Mouse (Mus musculus) liver, embryonic 14 days (tissue): ENCODE measurements around the gene Ube2j1. TPM values are rescaled to one million over a fixed set of nuclear protein-coding genes. Genes with fewer than 3 reads are reported as not detected.

Source experiments
- polyA plus RNA-seq: library from polyadenylated mRNA; depleted of rRNA; stranded (reverse); fragments of >200 nt; gene quantifications from 2 replicates; pipeline ENCODE4 v1.2.3, GENCODE M21; 2012; rRNA removed

Gene Ube2j1
- 13.3 and 15.6 TPM in 2 replicates for polyA plus RNA-seq

DNA sequence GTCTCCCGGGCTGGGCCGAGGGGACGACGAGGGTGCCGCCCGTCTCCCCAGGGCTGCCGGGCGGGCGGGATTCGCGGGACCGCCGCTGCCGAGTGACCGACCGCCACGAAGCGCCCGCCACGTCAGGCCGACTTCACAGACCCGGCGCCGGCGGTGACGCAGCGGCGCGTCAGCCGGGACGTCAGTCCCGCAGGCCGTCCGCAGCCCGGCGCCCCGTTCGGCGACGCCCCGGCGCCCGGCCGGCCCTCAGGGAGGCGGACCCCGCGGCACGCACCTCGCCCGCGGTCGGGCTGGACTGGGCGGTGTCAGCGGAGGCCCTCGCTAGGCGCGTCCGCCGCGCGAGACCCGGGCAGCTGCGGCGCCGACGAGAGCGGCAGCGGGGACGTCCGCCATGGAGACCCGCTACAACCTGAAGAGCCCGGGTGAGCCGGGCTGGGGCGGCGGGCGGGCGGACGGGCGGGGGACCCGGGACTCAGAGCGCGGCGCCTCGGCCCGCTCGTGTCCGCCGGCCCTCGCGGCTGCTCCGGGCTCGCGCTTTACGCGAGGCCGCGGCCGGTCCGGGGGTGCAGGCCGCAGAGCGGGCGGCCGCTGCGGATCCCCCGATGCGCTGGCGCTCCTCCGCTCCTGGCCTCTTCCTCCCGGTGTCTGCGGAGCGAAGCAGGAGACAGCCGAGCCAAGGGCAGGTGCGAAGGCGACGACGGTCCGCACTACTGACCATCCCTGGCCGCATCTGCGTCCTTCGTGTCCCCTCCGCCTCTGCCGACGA, at the start of gene Ube2j1:
Ube2j1 (plus strand) TSS at position 222 of the 766 bp plus-strand sequence.

GRCm38 (mm10) chr4:32982716-32983175, 48.5 kb upstream of the Ube2j1 start, which contains the start of gene Rragd:
Gene Rragd (plus strand): TSS chr4:32983037.

DNA sequence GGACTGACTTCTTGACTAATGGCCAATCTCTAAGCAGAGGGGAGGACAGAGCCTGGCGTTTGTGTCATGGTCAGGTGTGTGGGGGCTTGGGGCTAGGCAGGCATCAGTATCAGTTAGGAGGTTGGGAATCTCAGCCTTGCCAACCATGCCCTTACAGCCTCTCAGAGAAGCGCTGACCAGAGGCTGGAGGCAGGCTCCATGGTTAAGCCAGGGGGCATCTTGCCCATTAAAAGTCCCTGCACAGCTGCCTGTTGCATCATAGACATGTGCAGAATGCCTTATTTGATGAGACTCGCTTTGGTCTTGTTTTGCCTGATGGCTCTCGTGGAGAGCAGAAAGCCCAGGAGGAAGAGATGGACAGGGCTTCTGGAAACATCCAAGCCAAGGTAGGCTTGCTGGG, 31.8 kb downstream of the Ube2j1 start, which contains the start of gene Gabrr2:
Gabrr2 (plus strand) TSS at position 19 of the 400 bp plus-strand sequence.

Other genes with a start within 250 kb of the Ube2j1 start
- gene Lyrm2, start 231.2 kb upstream of the Ube2j1 start, polyA plus RNA-seq = 24.0 and 26.1 TPM in 2 replicates
- 0.32 and 0.35 TPM in 2 replicates for gene Ankrd6, start 80.6 kb upstream of the Ube2j1 start, polyA plus RNA-seq
- 2.6 TPM in 2 replicates for gene Rragd, start 48.4 kb upstream of the Ube2j1 start, polyA plus RNA-seq
- gene Gabrr2, start 31.6 kb downstream of the Ube2j1 start, polyA plus RNA-seq = 0.01 and 0.03 TPM in 2 replicates
- not detected in 2 replicates for gene Gabrr1, start 101.1 kb downstream of the Ube2j1 start, polyA plus RNA-seq
- gene Pm20d2, start 158.3 kb downstream of the Ube2j1 start, polyA plus RNA-seq = 0.10 and 0.17 TPM in 2 replicates
- 0.09 and 0.14 TPM in 2 replicates for gene Srsf12, start 177.6 kb downstream of the Ube2j1 start, polyA plus RNA-seq